Mouse (Mus musculus): ENCODE data around the gene Adprhl1. TPM values are rescaled to one million over a fixed set of nuclear protein-coding genes. Genes with fewer than 3 reads are reported as not detected.

Gene Adprhl1
- total RNA-seq, 2 experiments from 2014 or later = 380 to 433 TPM

DNA sequence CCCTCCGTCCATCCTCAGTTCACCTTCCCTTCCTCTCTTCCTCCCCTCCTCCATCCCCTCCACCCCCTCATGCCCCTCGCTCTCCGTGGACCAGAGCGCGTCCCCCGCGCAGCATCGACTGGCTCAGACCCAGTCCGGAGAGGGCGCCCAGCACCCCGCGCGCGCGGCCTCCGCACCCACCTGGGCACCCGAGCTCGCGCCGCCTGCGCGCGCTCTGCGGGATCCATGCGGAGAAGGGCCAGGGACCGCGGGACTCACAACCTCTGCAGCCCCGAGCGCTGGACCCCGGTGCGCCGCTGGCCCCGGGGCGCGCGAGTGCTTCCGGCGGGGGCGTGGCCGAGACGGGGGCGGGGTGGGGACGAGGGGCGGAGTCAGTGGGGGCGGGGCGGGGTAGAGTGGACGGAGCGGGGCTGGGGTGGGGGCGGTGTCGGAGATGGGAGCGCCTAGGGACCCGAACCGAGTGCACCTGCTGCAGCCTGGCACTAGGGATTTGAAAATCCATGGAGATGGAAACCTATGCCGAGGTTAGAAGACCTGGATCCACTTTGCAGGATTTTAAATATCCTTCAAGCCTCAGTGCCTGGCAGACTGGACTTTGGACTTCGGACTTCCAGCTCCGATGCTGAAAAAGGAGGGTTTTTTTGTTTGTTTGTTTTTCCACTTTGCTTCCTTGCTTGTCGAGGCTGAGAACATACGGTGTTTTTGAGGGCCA, 53.5 kb downstream of the Adprhl1 start, which contains the start of gene Grtp1:
Grtp1 (minus strand) TSS at position 320 of the 712 bp plus-strand sequence.
- intact Hi-C loops (cut with DNase I) = no loop called here

DNA sequence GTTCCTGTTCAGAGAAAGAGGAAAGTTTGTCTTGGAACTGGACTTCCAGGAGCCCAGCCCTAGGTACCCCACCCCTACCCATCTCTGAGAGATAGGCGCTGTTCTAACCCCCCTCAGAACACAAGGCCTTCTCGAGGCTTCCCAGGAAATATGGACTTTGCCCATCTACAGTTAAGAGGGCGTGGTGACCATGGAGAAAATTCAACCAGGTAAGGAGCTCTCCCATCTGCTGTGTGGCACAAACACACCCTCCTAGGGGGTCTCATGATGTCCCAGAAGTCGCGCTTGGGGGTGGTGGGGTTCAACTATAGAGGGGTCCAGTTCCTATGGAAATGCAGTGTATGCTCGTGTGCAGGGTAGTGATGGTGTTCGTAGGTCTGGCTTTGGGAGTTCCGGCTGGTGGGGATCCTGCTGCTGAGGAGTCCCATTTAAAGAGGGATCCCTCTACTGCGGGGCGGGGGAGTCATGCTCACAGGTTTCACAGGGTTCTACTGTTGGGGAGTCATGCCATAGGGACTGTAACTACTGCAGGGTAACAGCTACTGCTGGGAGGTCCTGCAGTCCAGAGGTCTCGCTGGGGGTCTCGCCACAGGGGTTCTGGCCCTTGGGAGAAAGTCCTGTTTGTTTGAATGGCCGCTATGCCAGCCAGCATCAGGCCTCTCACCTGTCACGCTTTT, 54.4 kb downstream of the Adprhl1 start:
- DNase-seq = no peak
- intact Hi-C loops (cut with DNase I) = no loop called here

More for the DNA sequence above, 53.5 kb downstream of the Adprhl1 start, which contains the start of gene Grtp1:
- peak; percentile 57 to 60 for DNase-seq

DNA sequence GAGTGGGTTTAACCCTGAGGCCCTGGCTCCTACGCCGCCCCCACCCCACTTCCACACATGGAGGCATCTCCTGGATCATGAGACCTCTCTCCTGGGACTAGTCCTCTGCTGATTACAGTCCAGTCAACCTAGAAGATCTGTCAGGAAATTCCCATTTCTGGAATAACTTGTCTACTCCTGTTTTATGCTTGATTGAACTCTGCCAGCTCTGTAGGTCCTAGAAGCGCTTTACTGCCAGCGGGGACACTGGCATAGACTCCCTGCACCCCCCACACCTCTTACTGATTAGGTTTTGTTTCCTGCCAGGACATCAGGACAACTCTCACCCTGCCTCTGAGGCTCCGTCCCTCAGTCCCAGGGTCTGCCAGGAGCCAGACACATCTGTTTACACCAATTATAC, 56.5 kb downstream of the Adprhl1 start:
- intact Hi-C loops (cut with DNase I) = no loop called here

DNA sequence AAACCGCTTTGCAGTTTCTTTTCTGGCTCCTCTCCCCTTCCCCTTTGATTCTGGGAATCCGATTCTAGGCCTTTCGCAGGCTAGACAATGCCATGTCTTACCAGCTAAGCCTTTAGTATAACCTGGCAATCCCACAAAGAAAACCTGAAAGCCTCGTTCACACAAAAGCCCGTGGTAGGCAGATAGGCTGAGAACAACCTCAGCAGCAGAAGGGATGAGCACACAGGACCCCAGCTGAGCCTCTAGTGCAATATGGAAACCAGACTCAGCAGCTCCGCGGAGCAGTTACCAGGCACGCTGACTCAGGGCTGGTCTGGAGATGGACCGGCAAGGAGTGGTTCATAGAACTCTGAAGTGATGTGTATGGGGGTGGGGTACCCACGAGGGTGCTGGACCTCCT, 59.1 kb downstream of the Adprhl1 start:
- intact Hi-C loops (cut with DNase I) = no loop called here

More for the DNA sequence above, 56.5 kb downstream of the Adprhl1 start:
- DNase-seq = no peak

DNA sequence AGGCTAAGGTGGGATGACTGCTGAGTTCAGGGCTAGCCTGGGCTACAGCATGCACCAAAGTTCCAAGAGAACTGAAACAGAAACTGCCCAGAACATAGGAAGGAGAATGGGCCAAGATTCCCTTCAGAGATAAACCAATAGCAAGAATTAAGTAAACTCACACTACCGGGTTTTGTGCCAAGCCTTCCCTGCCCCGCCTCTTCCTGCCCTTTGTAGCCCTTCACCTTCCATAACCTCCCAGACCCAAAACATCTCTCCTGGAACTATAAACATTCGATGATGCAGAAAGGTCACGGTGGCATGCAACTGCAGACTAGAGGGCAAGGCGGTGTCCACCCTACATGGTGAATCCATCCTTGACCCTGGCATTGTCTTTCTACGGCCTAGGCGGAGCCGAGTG, 63.7 kb downstream of the Adprhl1 start:
- intact Hi-C loops (cut with DNase I) = no loop called here
- no peak for DNase-seq

More for the DNA sequence above, 59.1 kb downstream of the Adprhl1 start:
- no peak for DNase-seq

DNA sequence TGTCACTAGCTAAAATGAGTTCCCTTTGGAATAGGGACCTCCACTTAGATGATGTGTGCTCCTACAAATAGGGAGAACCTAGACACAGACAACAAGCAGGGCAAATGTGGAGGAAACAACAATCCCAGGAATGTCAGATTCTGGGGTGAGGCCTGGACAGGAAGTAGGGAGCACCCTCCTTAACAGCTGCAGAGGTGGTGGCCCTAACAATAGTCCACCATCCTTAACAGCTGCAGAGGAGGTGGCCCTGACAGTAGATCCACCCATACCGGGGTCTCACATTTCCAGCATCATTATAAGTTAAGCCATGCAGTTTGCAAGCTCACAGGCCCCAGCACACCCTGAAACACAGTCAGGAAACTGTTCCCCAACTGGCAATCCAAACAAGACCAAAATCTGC, 65.1 kb downstream of the Adprhl1 start:
- DNase-seq = no peak
- intact Hi-C loops (cut with DNase I) = no loop called here

DNA sequence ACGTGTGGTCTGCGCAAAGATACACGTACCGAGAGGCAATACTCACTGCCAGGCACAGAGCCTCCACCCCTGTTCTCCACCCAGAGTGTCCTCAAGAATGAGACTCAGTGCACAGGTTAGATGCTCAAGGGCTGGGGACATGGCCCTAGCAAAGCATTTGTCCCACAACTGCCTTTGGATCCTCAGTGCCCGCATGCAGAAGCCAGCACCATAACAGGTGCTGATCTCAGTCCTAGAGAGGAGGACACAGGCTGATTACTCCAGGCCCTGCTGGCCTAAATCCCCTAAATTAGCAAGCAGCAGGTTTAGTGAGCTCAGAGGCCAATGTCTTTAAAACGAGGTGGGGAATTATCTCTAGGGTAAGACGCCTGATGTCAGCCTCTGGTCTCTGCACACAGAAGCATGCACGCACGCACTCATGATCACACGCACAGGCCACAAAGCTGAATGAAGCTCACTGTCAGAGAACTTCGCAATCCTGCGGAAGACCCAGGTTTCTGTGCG, 65.9 kb downstream of the Adprhl1 start:
- intact Hi-C loops (cut with DNase I) = no loop called here
- DNase-seq = no peak

DNA sequence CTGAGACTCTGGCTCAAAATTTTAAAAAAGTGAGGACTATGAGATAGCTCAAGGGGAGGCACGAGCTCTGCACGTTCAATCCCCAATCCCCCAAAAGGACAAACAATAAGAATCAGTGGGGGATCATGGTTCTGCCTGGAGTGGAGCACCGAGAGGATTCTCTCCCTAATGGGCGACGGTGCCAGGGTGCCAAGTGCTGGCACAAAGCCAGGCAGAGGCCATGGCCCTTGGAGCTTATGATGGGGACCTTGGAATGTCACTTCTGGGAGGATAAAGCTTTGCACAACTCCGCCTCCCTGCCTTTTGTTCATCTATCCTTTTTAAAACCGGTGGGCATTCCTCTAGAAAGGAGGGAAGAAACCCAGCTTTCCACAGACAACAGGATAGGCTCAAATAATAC, 66.3 kb downstream of the Adprhl1 start:
- intact Hi-C loops (cut with DNase I) = no loop called here
- no peak for DNase-seq

DNA sequence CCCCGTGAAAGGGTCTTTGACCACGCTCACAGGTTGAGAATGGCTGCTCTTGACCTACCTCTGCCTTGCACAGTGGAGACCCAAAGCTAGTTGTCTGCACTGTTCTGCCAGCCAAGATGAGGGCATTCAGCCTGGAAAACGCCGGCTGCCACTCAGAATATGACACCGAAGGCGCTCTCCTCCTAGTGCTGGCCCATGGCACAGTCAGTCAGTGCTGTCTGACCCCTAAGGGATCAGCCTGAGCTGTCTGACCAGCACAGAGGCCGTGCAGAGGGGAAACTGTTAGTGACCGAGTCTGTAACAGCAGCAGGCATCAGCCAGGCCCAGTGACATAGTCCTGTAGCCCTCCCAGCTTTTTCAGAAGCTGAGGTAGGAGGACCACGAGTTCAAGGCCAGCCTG, 66.7 kb downstream of the Adprhl1 start:
- DNase-seq = no peak
- intact Hi-C loops (cut with DNase I) = no loop called here

DNA sequence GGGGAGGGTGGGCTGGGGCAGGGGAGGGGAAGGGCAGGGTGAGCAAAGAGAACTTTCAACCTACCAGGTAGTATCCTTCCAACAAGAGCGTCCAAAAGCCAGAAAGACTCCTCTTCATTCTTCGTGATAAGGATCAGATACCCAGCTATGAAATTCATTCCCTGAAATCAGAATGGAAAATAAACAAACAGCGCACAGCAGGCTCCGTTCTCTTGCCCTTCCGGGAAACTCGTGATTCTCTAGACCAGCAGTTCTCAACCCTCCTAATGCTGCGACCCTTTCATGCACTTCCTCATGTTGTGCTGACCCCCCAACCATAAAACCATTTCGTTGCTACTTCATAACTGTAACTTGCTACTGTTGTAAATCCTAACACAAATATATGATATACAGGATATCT, 67.1 kb downstream of the Adprhl1 start:
- intact Hi-C loops (cut with DNase I) = no loop called here

DNA sequence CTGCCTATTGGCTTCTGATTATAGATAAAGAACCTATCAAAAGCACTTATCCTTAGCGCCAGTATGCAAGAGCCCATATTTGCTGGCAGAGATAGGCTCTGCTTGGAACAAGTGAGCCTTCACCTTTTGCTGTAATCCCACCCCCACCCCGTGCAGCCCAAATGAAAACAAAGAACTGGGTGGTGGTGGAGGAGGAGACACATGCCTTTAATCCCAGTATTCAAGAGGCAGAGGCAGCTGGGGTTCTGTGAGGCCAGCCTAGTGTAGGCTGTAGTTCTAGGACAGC, 72.3 kb downstream of the Adprhl1 start:
- intact Hi-C loops (cut with DNase I) = no loop called here
- DNase-seq = no peak

More for the DNA sequence above, 67.1 kb downstream of the Adprhl1 start:
- DNase-seq = no peak

DNA sequence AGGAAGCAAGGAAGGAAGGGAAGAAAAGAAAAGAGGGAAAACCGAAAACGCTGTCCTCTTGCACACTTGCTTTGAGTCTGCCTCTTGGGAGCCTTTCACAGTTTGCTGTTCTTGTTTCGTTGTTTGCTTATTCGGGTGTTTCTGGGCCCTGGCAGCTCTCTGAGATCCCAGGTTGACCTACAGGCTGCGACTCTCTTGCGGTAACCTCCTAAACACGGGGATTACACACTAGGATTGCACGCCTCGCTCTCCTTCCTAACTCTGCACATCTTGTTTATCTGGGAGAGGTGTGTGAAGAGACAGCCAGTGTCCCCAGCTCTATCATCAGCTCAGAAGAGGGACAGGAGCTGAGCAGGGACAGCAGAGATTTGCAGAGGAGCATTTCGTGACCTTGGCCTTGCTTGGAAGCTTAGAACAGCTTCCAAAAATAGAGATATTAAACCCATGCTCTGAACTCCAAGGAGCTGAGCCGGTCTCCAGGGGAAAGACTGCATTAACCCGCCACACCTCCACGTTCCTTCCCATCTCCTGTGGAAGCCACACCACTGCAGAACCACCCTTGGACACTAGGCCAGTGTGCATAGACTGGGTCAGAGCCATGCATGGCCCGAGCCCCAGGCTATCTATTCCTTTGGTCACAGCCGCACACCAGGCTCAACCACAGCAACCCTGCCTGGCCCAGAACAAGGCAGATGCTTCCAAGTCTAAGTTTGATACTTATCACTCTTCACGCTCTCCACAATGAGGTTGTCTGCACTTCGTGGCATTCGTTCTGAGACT, 72.9 kb downstream of the Adprhl1 start:
- intact Hi-C loops (cut with DNase I) = no loop called here
- DNase-seq = no peak

DNA sequence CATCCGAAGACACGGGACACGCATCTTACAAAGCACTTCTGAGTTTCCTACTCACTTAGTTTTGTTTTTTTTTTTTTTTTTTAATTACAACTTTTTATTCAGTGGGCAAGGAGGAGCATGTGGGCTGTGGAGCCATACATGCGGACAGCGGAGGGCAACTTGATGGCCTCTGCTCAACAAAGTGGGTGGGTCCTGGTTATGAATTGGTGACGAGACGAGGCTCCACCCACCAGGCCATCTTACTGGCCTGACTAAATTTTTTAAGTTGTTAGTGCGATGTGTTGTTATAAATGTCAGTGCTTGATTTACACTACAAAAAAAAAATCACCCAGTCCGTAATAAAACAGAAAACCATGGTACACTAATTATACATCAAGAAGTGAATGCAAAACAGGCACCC, 73.6 kb downstream of the Adprhl1 start:
- no peak for DNase-seq
- intact Hi-C loops (cut with DNase I) = no loop called here

DNA sequence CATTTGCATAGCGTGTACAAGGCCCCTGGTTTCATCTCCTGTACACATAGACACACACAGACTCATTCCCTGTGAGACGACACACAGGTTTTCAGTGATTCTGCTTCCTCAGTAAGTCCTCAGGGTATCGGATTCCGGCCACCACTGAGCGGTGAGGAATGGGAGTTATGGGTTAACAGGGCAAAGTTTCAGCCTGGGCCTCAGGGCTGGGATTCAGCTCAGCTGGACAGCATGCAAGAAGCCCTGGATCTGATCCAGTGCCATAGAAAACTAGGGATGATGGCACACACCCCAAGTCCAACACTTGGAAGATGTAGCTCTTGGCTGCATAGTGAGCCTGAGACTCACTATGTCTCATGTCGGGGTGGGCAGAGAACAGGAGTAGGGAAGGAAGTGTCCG, 74.0 kb downstream of the Adprhl1 start:
- intact Hi-C loops (cut with DNase I) = no loop called here

DNA sequence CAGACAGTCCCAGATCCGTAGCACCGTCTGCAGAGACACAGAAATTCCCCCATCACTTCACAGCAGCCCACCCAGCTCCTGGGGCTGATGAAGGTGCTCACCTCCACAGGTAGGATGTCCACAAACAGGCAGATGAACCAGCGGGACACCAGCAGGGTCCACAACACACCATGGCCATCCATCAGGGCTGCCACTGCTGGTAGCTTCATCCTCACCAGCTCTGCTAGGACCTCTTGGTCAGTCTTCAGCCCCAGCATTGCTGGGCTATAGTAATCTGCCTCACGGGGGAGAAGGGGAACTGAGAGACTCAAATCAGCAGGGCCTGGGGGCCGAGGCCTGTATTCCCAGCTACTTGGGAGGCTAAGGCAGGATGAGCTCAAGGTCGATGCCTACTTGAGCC, 74.5 kb downstream of the Adprhl1 start:
- DNase-seq = no peak
- intact Hi-C loops (cut with DNase I) = no loop called here

More for the DNA sequence above, 74.0 kb downstream of the Adprhl1 start:
- DNase-seq = no peak

DNA sequence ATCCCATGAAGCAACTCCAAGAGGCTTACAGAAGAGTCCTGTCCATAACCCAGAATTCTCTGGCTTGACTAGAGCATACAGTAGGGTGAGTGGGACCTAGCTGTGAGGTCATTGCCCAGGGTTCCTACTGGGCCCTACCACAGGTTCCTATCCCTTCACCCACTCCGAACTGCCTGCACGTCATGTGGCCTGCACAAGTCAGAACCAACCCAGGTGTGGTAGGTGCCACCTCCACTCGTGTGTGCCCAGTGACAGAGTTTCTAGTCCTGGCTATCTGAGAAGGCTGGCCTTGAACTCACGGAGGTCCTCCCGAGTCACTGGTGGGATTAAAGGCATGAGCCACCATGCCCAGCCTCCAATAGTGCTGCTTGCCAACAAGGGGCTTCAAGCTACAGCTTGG, 75.8 kb downstream of the Adprhl1 start:
- intact Hi-C loops (cut with DNase I) = no loop called here
- no peak for DNase-seq

DNA sequence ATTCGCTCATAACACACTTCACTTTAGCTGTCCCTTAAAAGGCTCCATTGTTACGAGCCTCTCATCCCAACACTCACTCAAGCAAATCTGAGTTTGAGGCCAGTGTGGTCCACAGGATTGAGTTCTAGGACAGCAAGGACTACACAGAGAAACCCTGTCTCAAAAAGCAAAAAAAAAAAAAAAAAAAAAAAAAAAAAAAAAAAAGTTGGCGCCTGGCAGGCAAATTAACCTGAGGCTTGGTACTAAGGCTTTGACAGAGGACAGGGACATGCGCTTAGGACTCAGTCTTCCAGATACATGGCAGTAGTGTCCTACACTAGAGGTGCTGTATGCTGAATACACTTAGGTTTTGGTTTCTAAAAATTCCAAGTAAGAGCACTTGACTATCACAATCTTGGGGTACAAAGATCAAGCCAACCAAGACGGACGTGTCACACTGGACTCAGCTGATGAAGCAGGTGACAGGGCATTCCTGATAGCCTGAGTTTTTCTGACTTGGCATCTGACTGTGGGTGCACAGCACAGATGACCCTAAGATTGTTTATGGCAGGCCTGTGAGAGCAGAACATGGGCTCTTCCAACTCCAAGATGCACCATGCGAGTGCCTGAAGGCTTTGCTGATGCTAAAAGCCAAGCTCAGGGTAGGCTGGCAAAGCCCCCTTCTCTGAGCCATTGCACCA, 76.6 kb downstream of the Adprhl1 start:
- DNase-seq = no peak
- intact Hi-C loops (cut with DNase I) = no loop called here

DNA sequence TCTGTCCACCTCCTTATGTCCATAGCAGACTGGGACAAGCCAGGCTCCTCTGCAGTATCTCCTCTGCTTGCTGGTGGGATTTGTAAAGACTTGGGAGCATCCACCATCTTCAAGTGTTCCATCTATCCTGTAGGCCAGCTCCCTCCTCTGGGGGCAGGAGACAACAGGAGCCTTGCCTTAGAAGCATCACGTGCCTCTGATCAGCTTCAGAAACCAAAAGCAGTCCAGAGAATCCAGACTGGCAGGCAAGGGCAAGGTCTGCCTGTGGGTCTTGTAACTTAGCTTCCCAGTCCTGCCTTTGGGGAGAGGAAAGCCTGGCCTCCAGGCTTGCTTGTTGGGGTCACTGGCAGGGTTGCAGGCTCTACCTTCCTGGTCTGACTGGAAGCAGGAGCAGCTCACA, 78.3 kb downstream of the Adprhl1 start:
- no peak for DNase-seq
- intact Hi-C loops (cut with DNase I) = no loop called here

DNA sequence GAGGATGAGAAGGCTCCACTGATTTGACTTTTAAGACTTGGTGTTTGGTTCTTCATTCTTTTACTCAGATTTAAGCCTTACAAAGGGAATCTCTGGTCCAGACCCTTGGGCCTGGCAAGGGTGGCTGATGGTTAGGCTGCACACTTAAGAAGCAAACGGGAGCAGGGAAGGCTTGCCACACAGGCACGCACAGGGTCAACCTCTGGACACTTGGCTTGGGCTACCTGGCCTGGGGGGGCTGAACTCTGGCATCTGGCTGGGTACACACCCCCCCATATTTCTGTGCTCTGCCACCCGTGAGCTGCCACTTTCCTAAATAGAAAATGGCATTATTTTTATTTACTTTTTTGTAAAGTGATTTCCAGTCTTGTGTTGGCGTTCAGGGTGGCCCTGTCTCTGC, 79.2 kb downstream of the Adprhl1 start:
- DNase-seq = no peak
- intact Hi-C loops (cut with DNase I) = no loop called here

DNA sequence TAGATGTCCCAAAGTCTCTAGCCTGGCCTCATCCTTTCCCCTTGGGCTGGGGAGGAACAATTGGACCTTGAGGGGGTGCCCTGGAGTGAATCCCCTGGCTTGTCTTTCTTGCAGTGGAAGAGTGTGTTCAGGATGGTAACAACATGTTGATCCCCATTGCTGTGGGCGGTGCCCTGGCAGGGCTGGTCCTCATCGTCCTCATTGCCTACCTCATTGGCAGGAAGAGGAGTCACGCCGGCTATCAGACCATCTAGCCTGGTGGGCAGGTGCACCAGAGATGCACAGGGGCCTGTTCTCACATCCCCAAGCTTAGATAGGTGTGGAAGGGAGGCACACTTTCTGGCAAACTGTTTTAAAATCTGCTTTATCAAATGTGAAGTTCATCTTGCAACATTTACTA, 79.7 kb downstream of the Adprhl1 start:
- DNase-seq = no peak
- intact Hi-C loops (cut with DNase I) = no loop called here
